In genomic region chr2:5770708-5771241, GRCm38 (mm10) we compare ENCODE assay signal across 8 mouse cellular contexts. TPM values are rescaled to one million over a fixed set of nuclear protein-coding genes. Genes with fewer than 3 reads are reported as not detected.
DNase-seq lines count a peak whose midpoint lies in the region; ATAC-seq and TF ChIP-seq lines count a peak whose summit lies in the region.

No protein-coding gene starts in this region.

- TF ChIP-seq EP300 in lung, postnatal 0 days (IDR thresholded peaks at IDR 0.05) = 0 out of 2 replicates have a peak, but pooled peaks have one; percentile 16

- H3K27ac ChIP-seq in bone marrow macrophage, adult 2 months (ENCODE audit: insufficient read depth, low read depth, low read length) = peak overlapping the region; percentile 88
- no peak overlapping the region for H3K27ac ChIP-seq in embryonic facial prominence, embryonic 14.5 days (replicated peaks; ENCODE audit: low read depth, low read length)
- no peak overlapping the region for H3K27ac ChIP-seq in lung, postnatal 0 days (ENCODE audit: low read length)

- 0 out of 2 replicates have a peak, but pooled peaks have one; percentile 50 for ATAC-seq in embryonic facial prominence, embryonic 14.5 days (ENCODE audit: low read depth)
- ATAC-seq in lung, postnatal 0 days = peak; percentile 33; the same call in 1 of the 2 replicates

- peaks cover 47% of the 10 kb centered on the region for H3K4me1 ChIP-seq in bone marrow macrophage, adult 2 months (ENCODE audit: control insufficient read depth, insufficient read depth, low read length)
- no peaks in the 10 kb centered on the region for H3K4me1 ChIP-seq in embryonic facial prominence, embryonic 14.5 days (ENCODE audit: control insufficient read depth, insufficient read depth, low read length)
- no peaks in the 10 kb centered on the region for H3K4me1 ChIP-seq in lung, postnatal 0 days (ENCODE audit: insufficient read depth, low read depth, low read length)

- peak; percentile 17 for DNase-seq in thymus, postnatal 4 days
- DNase-seq in thymus, postnatal 25 days = no peak
- DNase-seq in embryonic facial prominence, embryonic 14.5 days (ENCODE audit: low spot score) = peak; percentile 92
- peak; percentile 44 for DNase-seq in kidney, postnatal 14 days
- DNase-seq in lung, postnatal 0 days (ENCODE audit: low spot score) = peak; percentile 71
- DNase-seq in right cerebral cortex, adult 2 months (ENCODE audit: low spot score in 2 of 2) = peak; percentile 75
- DNase-seq in urinary bladder, adult 2 months (ENCODE audit: low spot score) = no peak

- no peaks in the 10 kb centered on the region for H3K9me3 ChIP-seq in embryonic facial prominence, embryonic 14.5 days (ENCODE audit: control insufficient read depth, low read length)
- no peaks in the 10 kb centered on the region for H3K9me3 ChIP-seq in lung, postnatal 0 days (ENCODE audit: low read length)

- 46% methylated on average over 8 of the region's 8 CpGs for WGBS in embryonic facial prominence, embryonic 14.5 days
- whole genome bisulfite sequencing in lung, postnatal 0 days = 42% methylated on average over 8 of the region's 8 CpGs

- no peaks in the 10 kb centered on the region for H3K36me3 ChIP-seq in embryonic facial prominence, embryonic 14.5 days (ENCODE audit: control insufficient read depth, insufficient read depth, low read length)
- H3K36me3 ChIP-seq in lung, postnatal 0 days (ENCODE audit: insufficient read depth, low read length) = no peaks in the 10 kb centered on the region

- no peak overlapping the region for H3K9ac ChIP-seq in embryonic facial prominence, embryonic 14.5 days (ENCODE audit: low read depth, low read length)
- no peak overlapping the region for H3K9ac ChIP-seq in lung, postnatal 0 days (replicated peaks; ENCODE audit: low read depth)

- no peak overlapping the region for H3K4me2 ChIP-seq in embryonic facial prominence, embryonic 14.5 days (ENCODE audit: low read depth, low read length)
- no peak overlapping the region for H3K4me2 ChIP-seq in lung, postnatal 0 days (replicated peaks; ENCODE audit: low read depth, low read length)

- TF ChIP-seq CTCF in bone marrow macrophage, adult 2 months (IDR thresholded peaks at IDR 0.05; ENCODE audit: low read depth, low read length) = no peak
- TF ChIP-seq CTCF in lung, postnatal 0 days (IDR thresholded peaks at IDR 0.05) = peak; percentile 67

- no peaks in the 10 kb centered on the region for H3K27me3 ChIP-seq in embryonic facial prominence, embryonic 14.5 days (replicated peaks; ENCODE audit: control insufficient read depth, insufficient read depth, low read length)
- no peaks in the 10 kb centered on the region for H3K27me3 ChIP-seq in lung, postnatal 0 days (replicated peaks; ENCODE audit: insufficient read depth, low read length)

- no peak overlapping the region for H3K4me3 ChIP-seq in bone marrow macrophage, adult 2 months (ENCODE audit: insufficient read depth, low read length)
- no peak overlapping the region for H3K4me3 ChIP-seq in embryonic facial prominence, embryonic 14.5 days (ENCODE audit: low read depth, low read length)
- H3K4me3 ChIP-seq in lung, postnatal 0 days (ENCODE audit: low read depth, low read length) = no peak overlapping the region

- TF ChIP-seq POLR2A in bone marrow macrophage, adult 2 months (IDR thresholded peaks at IDR 0.05; ENCODE audit: borderline replicate concordance, low read depth, low read length) = no peak

RNA-seq across cellular contexts. Expression of gene Camk1d, which starts 56.5 kb away (rescaled TPM):
- polyA plus RNA-seq in bone marrow macrophage, adult 2 months (2012; ENCODE audit: insufficient read depth, insufficient read length, missing spikeins) = 56.2 and 62.0 TPM in 2 replicates
- polyA plus RNA-seq in embryonic facial prominence, embryonic 14.5 days (2014; fragmentation: Nextera tagmentation; extraction: Ambion mirVana) = 6.2 and 7.0 TPM in 2 replicates
- polyA plus RNA-seq in lung, postnatal 0 days (2015; fragmentation: Nextera tagmentation; extraction: Ambion mirVana) = 2.2 and 2.5 TPM in 2 replicates
- polyA plus RNA-seq in urinary bladder, adult 2 months (2012; rRNA removed) = 6.2 and 7.0 TPM in 2 replicates

Comparison
In these comparisons a context has a peak if more than half of its experiments do, and no peak if none do; other contexts are left out.
1. DNase-seq: peak in thymus, postnatal 4 days (single experiment), embryonic facial prominence, embryonic 14.5 days (single experiment), kidney, postnatal 14 days (single experiment), lung, postnatal 0 days (single experiment) and right cerebral cortex, adult 2 months (2 of 2); none in thymus, postnatal 25 days (single experiment) and urinary bladder, adult 2 months (single experiment).